Mouse (Mus musculus) retina, embryonic 14.5 days (tissue): ENCODE measurements around the gene Prkcd.
A peak's percentile ranks its signal among the peaks of the same experiment; 100 is the strongest.
"Not testable (repeated sequence)": the region's sequence is repeated elsewhere in the genome, so short reads cannot be mapped to it uniquely, and the experiment has no call there.

ENCODE experiments used
- DNase-seq: peaks from one replicate; pipeline ENCODE4 v3.0.0-alpha.2; 2015; ENCODE audit warnings: low spot score

Gene Prkcd

DNA sequence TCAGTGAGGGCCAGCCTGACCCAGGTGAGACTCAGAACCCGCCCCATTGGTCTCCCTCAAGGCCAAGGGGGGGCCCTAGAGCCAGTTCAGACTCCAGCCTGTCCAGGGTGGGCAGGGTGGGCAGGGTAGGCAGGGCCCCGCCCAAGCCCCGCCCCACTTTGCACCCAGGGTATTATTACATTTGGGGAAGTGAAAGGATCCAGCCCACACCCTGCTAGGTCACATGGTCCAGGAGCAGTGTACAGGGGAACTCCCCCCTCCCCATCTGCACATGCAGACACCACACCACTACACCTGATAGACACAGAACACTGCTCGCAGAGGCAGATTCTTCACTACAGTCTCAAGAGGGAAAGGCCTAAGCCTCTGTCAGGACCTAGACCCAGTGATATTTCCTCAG is 18.3 kb downstream of the Prkcd start:
- DNase-seq, result no peak

DNA sequence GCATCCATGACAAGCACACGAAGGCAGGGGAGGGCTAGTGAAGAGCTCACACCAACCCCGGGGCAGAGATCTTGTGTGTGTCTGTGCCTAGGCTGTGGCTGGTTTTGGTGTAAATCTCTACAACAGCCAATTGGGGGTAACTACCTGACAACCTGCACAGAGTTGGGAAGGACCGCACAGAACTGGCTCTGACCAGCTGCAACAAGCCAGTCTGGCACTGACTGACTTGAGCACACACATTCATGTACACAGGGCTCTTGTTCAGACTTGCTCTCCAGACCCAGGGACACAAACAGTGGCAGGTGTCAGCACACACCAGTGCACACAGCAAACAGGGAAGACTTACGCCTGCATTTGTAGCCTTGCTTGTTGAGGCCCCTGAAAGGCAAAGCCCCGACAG is 19.2 kb downstream of the Prkcd start:
- no peak for DNase-seq

DNA sequence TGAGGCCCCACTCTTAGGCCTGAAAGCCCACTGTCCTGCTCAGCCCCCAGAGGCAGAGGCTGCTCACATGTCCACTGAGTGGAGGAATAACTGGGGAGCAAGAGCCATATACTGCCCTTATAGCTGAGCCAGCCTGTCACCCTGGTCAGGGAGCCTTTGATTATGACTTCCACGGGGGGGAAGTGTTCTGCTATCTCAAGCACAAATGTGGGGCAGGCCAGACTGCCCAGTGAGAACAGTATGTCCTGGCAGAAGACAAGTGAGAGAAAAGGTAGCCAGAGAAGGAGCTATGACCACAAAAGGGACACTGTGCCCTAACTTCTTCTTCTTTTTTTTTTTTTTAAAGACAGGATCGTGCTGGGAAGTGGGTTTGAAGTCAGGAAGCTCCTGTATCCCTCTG is 28.9 kb downstream of the Prkcd start:
- DNase-seq, result no peak

DNA sequence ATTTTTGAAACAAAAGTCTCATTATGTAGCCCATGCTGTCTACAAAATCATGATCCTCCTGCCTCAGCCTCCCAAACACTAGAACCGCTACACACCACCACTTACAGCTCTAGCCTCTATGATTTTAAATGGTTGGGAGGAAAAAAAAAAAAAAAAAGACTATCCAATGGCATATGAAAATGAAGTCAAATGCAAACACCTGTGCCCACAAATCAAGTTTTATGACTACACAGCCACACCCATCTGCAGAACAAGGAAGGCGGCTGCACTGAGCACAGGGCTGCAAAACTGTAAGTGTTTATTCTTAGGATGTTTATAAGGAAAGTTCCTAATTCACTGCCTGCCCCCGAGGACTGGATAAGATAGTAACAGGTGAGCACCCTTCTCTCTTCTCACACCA is 29.6 kb downstream of the Prkcd start:
- DNase-seq, result no peak

DNA sequence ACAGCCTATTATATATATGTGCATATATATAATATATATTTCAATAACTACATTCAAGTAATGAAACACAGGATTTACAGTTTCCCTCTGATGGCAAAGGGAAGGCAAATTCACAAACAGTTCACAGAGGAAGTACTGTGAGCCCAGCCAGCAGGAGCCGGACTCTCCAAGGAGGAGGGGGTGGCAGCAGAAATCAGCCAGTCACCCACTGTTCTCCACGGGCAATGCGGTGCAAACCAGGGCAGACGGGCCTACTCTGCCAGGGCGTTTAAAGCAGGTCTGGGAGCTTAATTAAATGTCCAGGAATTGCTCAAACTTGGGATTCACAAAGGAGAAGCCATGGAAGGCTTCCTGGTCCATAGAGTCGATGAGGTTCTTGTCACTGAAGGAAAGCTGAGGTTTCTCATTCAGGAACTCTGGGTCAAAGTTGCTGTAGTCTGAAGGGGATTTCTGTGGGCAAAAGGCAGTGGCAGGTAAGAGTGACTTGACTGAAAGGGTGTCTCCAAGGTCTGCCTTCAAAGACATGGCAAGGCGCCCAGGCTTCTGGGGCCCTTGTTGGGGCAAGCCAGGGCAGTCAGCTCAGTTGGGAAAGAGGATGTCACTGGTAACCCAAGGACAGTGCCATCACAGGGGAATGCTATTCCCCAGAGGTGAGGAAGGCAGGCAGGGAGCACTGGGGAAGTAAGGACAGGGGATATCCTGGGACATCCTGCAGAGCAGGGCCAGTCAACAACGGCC is 30.3 kb downstream of the Prkcd start:
- no peak for DNase-seq

DNA sequence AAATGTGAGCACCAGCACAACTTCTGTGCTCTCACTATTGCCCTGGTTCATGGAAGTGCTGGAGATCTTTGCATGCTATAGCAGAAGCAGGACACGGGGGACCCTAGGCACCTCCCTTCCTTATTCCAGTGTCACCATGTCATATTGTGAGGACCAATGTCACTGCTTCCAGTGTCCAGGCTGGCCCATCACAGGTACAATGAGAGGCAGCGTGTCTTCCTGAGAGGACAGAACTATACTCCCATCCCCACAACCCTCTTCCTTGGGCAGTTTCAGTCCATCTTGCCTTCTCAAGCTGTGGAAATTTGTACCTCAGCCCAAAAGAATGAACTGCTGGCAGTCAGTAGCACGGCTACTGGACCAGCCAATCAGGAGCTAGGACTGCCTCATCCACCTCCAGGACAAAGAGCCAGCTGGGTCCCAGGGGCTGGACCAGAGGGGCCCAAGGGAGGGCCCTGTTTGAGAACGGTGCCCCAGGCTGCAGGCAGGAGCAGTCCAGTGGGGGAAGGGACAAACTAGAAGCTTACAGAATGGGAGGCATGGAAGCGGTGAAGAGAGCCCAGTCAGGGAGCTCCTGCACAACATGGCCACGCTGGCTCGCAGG is 31.8 kb downstream of the Prkcd start:
- peak; percentile 81 for DNase-seq

DNA sequence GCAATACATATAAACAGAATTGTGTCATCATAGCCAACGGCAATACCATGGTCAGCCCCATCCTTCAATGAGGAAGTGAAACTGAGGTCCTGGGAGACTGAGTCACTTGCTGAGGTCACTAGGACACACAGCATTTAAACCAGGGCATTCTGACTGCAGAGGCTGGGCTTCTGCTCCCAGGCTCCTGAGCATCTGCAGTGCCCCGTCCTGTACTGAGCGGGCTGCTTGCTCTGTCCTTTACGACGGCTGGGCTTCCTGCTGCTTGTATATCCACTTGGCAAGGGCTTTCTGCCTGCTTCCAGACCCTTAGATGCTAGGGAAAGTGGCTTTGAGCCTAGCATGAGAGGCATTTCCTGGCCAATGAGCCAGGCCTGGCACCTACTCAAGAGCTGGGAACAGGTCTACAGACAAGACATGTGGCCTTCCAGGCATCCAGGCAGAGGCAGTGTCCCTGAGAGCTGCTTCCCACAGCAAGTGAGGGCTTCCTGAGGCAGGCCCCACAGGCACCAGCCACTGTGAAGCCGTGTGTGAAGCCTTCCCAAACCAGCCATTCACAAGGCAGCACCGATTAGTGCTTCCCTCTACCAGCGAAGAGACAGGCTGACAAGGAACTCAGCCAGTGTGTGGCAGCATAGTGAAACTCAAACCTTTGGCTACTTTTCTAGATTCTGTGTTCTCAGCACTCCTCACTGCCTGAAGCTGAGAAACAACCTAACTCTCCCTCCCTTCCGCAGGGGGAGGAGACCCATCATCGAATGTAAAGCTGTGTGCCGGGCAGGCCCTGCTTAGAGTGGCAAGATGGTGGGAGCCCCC is 32.5 kb downstream of the Prkcd start:
- peak; percentile 57 for DNase-seq

DNA sequence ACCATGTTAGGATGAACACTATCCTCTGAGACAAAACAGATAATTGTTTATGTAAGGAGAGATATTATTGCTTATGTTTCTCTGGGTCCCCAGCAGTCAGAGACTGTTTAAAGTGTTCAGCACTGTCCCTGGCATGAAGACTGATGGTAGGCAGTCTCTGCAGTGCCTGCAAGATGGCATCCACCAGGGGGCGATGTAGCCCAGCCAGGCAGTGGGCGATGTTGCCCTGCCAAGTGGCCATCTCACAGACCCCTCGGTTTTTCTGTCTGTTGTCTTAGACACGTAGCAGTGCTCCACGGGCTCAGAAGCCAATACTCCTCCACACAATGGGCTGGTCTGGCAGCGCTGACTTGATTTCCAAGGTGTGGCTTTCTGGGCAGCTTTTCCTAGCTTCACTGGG is 34.6 kb downstream of the Prkcd start:
- peak; percentile 94 for DNase-seq

DNA sequence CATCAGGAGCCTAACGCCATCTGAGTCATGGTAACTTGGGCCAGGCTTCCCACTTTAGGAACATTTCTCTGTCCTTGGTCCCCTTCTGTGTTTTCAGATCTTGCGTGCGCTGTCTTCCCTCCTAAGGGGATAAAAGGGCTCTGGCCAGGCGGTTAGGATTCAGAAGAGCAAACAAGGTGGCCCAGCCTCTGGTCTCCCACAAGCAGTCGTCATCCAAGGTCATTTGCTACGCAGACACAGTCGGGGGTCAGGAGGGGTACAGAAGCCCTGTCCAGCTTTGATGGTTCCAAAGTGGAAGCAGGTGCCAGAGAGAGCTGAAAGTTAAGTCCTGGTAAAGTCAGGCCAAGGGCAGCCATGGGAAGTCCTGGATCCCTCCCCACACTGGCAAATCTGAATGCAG is 35.1 kb downstream of the Prkcd start:
- no peak for DNase-seq

DNA sequence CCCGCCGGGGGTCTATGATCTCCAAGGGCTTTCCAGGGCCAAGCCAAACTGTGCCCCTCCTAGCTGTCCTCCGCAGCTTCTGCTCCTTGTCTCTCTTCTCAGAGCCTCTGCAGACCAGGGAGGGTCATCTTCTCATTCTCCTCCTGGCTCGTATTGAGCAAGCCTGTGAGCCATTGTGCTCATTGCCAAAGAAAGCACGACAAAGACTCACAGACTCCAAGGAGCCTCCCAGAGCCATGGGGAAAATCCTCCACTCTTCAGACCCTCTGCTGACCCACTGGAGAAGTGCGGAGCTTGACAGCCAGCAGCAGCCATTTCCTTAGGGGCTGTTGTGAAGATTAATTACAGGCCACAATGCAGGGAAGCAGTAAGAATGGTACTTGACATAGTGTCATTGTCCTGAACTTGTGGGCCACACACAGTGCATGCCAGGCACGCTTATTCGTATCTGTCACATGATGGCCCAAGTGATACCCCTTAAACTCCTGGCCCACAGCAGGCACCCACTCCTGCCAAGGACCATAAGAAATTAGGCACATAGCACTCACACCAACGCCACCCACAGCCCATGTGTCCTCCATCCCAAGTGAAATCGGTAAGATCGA is 35.9 kb downstream of the Prkcd start:
- DNase-seq, result no peak

DNA sequence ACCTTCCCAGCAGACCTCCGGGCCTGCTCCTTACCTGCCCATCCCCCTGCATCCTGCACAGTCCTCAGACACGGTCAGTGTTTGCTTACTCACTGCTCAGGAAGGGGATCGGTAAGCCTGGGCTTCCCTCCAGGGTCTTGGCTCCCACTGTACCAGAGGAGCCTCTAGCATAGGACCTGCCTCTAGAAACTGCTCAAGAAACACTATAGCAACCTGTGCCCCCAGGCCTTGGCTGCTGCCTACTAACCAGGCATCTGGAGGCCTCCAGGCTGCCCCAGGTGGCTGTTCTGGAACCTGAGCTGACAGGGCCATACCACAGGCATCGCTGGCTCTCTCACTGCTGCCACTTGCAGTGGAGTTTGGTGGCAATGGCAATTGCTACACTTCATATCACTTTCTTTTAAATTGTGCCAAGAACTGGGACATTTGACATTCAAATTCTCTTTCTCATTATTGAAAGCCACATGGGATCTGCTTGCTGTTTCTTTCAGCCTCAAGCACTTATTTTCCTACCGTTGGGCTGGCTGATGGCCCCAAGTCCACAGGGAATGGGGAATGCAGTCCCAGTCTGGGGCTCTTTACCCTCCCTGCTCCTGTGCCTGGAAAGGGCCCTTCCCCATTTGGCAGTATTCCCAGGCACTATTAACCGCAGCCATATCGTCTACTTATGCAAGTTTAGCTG is 39.1 kb downstream of the Prkcd start:
- no peak for DNase-seq

DNA sequence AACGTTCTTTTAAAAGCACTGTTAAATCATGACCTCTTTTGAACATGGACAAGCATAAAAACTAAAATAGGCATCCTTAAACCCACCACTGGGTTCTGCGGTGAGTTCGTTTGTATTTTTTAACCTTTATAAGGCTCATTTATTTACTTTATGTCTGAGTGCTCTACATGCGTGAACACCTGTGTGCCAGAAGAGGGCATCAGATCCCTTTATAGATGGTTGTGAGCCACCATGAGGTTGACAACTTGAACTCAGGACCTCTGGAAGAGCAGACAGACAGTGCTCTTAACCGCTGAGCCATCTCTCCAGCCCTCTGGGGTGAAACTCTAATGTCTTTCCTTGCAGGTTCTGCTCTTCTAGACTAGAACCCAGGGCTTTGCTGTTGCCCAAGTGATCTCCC is 40.7 kb downstream of the Prkcd start:
- no peak for DNase-seq

DNA sequence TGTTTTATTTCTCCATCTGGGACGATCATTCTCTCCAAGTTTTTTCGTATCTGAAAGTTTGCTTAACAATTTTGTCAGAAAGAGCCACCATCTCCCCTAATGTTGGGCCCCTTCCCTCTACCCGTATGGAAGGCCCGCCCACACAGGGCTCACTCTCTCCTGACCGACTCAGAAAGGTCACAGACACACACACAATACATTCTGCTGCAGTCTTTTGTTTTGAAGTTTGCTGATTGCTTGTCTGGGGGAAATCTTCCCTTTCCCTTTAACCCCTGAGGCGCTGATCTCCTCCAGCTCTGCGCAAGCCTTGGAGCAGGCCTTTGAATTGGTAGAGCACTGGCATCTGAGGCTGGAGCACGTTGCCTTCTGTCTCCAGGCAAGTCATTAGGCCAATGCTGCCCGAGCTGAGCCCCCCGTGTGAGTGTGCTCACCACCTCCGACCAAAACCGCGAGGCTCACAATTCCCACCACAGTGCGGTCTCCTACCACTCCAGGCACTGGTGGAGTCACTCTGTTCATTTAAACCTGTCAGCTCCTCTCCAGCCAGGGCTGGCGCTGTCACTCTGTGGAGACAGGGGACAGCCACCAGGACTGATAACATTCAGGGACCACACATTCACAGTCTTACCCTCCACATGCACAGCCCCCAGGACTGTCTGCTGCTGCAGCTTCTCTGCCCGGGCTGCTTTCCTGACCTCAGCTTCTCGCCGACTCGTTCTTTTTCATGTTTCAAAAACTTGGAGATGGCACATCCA is 41.3 kb downstream of the Prkcd start:
- peak; percentile 68 for DNase-seq

DNA sequence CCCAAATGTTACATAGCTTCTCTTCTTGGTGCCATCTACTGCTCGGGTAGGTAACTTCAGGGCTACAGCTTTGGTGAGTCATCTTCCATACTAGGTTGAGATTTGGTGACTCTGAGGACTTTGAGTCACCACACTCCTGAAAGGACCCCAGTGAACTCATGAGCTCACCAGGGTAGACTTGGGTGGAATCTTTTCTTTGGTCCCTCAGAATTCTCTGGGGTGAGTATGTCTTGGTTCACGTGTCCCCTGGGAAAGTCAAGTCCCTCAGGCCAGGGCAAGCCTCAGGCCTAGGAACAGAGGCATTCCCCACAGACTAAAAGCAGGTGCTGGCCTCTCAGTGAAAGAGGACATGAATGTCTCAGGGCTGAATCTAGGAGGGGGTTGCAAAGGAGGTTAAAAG is 41.9 kb downstream of the Prkcd start:
- DNase-seq, result no peak

DNA sequence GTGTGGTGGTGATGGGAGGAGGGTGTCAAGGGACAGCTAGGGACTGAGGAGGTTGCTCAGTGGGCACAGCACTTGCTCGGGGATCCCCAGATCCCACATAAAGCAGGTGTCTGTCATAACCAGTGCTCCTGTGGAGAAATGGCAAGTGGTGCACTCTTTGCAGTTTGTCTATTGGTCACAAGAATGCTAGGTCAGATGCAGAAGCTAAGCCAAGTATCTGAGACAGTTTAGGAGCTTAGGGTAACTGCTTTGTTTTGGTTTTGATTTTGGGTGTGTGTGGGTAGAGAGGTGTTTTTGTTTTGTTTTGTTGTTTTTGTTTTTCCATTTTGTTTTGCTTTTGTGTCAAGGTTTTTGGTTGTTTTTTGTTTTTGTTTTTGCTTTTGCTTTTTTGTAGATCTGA is 44.8 kb downstream of the Prkcd start:
- DNase-seq, result no peak

DNA sequence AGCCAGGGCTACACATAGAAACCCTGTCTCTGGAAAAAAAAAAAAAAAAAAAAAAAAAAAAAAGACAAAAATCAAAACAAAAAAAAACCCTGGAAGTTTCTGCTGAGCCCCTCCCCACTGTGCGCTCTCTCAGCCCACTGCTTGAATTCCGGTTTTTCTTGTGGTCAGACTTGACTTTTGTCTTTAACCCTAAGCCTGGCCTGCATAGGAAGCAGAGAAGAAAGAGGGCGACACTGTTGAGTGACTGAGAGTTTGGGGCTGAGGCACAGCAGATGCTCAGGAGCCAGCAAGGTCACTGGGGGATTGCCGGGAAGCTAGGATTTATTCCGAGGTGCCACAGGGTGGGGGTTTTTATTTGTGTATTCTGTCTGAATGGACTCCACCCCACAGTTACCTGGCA is 46.1 kb downstream of the Prkcd start:
- DNase-seq, result no peak

DNA sequence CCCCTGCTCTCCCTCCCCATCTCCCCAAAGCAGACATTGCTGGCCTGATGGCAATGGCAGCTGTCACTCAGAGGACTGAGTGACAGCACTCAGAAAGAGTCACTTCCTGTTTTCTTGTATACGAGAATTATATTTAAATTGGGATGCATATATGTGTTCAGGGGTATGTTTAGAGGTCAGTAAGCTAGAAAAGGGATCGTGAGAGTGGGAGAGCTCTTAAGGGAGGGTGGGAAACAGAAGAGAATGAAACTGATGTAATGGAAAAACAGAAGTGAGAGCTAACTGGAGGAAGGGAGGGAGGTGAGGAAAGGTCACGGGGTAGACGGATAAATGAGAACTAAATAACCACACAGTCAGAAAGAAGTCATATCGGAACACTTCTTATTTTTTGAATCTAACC is 46.8 kb downstream of the Prkcd start:
- no peak for DNase-seq

DNA sequence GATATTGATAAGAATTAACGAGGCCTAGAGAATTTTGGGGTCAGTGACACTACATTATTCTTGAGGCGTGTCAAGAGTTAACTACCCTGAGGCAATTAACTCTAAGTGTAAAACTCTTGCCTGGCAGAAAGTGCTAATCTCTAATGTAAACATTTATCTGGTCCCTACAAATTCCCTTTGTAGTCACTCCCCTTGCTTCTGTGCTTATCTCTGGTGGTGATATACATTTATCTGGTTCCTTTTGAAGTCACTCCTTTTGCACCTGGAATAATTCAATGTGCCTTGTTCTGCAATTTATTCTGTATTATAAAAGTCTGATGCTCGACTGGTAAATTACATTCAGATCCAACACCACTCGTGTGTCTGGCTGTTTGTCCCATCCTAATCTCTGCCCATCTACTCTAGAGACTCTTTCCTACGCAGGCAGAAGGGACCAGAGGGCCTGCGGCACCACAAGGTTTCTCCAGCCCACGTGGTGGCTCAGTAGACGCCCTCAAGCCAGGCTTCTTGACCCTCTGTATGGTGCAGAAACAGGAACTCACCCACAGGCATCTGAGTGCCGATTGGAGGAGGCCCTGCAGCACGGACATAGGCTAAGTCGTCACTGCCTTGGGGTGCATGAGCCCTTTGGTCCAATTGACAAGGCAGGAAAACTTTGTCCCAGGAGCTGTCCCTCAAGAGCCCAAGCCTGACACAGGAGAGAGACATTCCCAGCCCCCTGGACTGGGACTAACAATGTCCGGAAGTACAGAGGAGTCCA is 48.5 kb downstream of the Prkcd start:
- DNase-seq, result not testable (repeated sequence)

DNA sequence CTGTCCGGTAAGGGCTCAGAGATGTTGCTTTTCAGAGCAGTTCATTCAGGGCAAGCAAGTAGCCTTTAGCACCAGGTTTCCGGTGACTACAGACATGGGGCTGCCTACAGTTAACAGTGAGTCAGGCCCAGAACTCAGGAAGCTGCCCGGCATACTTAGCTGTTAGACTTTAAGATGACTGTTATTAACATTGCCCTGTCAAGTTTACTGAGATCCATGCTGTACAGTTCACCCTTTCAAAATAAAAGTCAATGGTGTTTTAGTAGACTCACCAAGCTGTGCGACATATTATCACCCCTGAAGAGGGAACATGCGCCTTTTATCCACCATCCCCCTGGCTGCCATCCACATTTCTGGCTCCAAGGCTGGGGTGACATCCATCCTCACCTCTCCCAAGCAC is 49.8 kb downstream of the Prkcd start:
- DNase-seq, result no peak

DNA sequence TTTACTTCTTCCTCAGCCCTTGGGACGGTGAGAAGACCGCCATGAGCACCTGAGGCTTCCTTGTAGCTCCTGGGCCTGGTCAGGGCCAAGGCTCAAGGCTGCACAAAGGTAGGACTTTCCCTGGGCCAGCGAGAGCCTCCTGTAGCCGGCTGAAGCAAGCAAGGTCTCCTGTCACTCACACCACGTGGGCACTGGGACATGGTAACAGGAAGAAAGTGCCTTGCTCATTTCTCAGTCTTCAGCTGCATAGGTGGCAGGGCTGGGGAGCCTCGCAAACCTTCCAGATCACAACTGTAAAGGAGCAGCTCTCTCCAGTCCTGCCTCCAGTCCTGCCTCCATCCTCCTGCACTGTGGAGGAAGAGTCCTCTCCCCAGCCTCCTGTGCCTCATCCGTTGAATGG is 50.2 kb downstream of the Prkcd start:
- DNase-seq, result no peak
